Mouse (Mus musculus): ENCODE measurements at regions not wholly inside any gene's neighbourhood (a gene's known extent, or its start where the extent isn't known, plus 50 kb on each side); places are given as distances from the start of the nearest gene placed in this dataset.

DNA sequence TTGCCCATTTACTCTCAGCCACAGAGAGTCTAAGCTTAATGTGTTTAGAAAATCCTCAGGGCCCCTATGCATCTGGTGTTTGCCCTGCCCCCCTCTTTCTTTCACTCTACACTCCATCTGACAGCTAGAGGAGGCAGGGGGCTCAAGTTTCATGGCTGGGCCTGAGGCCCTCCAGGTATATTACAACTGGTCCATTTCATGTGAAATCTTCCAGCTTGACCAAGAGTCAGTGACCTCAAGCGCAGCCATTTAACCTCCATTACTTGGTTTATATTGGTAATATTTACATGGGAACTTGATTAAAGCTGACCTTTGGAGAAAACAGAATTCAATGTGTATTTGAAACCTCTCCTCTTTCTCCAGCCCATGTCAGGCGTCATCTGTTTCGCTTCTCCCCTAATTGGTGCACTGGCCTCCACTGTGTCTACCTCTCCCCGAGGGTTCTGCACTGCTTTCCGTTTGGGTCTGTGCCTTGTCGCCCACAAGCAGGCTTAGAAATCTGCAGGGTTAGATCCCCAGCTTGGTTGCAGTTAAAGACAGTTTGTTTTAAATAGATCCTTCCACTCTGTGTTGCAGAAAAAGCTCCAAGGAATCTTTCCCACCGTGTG, 327.6 kb upstream of the Npvf start:
- 31% methylated on average over 7 of the region's 7 CpGs for WGBS
- ATAC-seq (replicated peaks; ENCODE audit: low FRiP score, low read depth) (no peak; the same call in 1 of the 2 replicates), DNase-seq (ENCODE audit: low spot score) (peak; percentile 87)
- no peaks in the 10 kb centered on the region for H3K27me3 ChIP-seq (ENCODE audit: insufficient read depth, low read length)
- no peak for TF ChIP-seq CTCF (IDR thresholded peaks at IDR 0.05; ENCODE audit: low read depth)
- H3K27ac ChIP-seq, result peak overlapping the region; percentile 70
- H3K4me2 ChIP-seq (ENCODE audit: low read length), result no peak overlapping the region
- no peaks in the 10 kb centered on the region for H3K36me3 ChIP-seq (ENCODE audit: insufficient read depth, low read length)
- no peak overlapping the region for H3K9ac ChIP-seq (ENCODE audit: low read depth, low read length)
- peaks cover 36% of the 10 kb centered on the region for H3K4me1 ChIP-seq (replicated peaks; ENCODE audit: insufficient read depth, low read length)
- no peak overlapping the region for H3K4me3 ChIP-seq (replicated peaks; ENCODE audit: low read depth, low read length)
- no peaks in the 10 kb centered on the region for H3K9me3 ChIP-seq (replicated peaks; ENCODE audit: low read length)

DNA sequence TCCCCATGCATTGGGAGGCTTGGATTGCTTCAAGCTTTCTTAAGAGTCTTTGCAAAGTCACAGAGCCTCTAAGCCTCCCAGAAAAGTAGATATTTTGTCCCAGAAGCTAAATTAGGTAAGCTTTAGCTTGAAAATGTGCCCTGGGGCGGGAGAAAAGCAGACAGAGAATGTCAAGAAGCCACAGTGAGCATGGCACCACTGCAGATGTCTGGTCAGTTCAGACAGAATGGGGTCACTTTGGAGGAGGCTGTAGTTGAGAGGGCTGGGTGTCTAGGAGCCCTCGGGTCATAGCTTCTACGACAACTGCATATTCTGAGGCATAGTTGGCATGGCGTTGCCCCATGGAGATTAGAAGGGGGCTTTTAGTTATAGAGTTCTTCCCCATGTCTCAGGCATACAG, 328.6 kb upstream of the Npvf start:
- H3K4me1 ChIP-seq (replicated peaks; ENCODE audit: insufficient read depth, low read length), result peaks cover 27% of the 10 kb centered on the region
- no peak overlapping the region for H3K4me3 ChIP-seq (replicated peaks; ENCODE audit: low read depth, low read length)
- no peak overlapping the region for H3K9ac ChIP-seq (ENCODE audit: low read depth, low read length)
- ATAC-seq (replicated peaks; ENCODE audit: low FRiP score, low read depth), result no peak
- no peaks in the 10 kb centered on the region for H3K9me3 ChIP-seq (replicated peaks; ENCODE audit: low read length)
- H3K36me3 ChIP-seq (ENCODE audit: insufficient read depth, low read length), result no peaks in the 10 kb centered on the region
- DNase-seq (ENCODE audit: low spot score), result no peak
- WGBS, result 54% methylated on average over 4 of the region's 4 CpGs
- H3K27ac ChIP-seq, result peak overlapping the region; percentile 70
- TF ChIP-seq CTCF (IDR thresholded peaks at IDR 0.05; ENCODE audit: low read depth), result no peak
- no peaks in the 10 kb centered on the region for H3K27me3 ChIP-seq (ENCODE audit: insufficient read depth, low read length)
- H3K4me2 ChIP-seq (ENCODE audit: low read length), result no peak overlapping the region

DNA sequence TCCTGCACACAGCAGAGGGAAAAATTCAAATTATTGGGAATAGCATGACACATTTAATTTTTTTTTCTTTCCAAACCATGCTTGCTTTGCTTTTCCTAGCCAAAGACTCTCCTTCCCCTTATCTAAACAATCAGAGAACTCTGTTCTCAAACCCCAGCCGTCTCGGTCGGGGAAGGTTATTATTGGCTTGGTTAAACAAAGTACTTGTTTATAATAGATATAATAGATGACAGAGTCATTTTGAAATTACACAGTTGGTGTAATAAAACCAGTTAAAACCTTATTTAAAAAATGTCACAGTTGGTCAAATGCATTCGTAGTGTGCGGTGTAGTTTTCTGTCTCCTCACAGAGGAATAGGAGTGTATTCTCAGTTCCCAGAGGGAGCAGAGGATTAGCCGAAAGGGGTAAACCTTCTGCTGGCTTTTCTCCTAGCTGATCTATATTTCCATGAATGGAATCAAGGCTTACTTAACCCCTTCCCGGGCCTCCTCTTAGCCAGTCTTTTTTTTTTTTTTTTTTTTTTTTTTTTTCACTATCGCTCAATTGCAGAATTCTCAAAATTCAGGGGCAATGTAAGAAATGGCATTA, 329.4 kb upstream of the Npvf start:
- peak; percentile 82 for DNase-seq (ENCODE audit: low spot score)
- Histone ChIP-seq H3K27ac (peak overlapping the region; percentile 70), H3K4me2 (ENCODE audit: low read length) (no peak overlapping the region), H3K9me3 (replicated peaks; ENCODE audit: low read length) (no peaks in the 10 kb centered on the region), H3K9ac (ENCODE audit: low read depth, low read length) (no peak overlapping the region), H3K27me3 (ENCODE audit: insufficient read depth, low read length) (no peaks in the 10 kb centered on the region), H3K4me3 (replicated peaks; ENCODE audit: low read depth, low read length) (no peak overlapping the region), H3K36me3 (ENCODE audit: insufficient read depth, low read length) (no peaks in the 10 kb centered on the region), H3K4me1 (replicated peaks; ENCODE audit: insufficient read depth, low read length) (peaks cover 26% of the 10 kb centered on the region)
- ATAC-seq (replicated peaks; ENCODE audit: low FRiP score, low read depth), result no peak
- 21% methylated on average over 8 of the region's 8 CpGs for WGBS
- no peak for TF ChIP-seq CTCF (IDR thresholded peaks at IDR 0.05; ENCODE audit: low read depth)

DNA sequence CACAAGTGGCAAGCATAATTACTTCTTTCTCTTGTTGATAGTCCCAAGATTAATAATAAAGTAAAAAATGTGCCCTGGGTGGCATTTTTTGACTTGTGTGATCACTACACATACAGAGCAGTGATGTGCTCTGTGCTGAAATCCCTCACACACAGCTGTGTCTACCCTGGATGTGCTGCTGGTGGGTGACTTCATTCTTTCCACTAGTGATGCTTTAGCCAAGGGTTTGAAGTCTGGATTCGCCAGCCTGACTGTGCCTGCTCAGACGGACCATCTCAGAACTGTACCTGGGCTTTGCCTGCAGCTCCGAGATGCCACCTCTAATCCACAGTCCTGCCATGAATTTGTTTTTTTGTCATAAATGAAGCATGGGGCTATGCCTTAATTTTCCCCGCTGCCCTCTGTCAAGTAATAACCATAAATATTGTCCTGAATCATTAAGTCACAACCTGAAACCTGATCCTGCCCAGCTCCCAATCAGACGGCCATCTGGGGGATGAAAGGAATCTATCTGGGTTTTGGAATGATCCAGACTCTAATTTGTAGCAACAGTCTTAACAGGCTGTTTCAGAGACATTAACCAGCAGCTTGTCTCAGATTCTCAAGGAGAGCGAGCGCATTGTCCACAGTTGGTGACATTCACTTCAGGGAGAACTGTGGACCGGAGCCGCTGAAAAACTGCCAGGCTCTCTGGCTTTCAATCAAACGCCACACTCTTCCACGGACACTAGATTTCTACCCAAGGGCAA, 330.1 kb upstream of the Npvf start:
- H3K4me1 ChIP-seq (replicated peaks; ENCODE audit: insufficient read depth, low read length), result peaks cover 26% of the 10 kb centered on the region
- H3K36me3 ChIP-seq (ENCODE audit: insufficient read depth, low read length), result no peaks in the 10 kb centered on the region
- H3K4me2 ChIP-seq (ENCODE audit: low read length), result 0 out of 2 replicates have a peak overlapping the region, but pooled peaks have one; percentile 6
- H3K9ac ChIP-seq (ENCODE audit: low read depth, low read length), result no peak overlapping the region
- ATAC-seq (replicated peaks; ENCODE audit: low FRiP score, low read depth) (no peak), DNase-seq (ENCODE audit: low spot score) (peak; percentile 69)
- no peaks in the 10 kb centered on the region for H3K27me3 ChIP-seq (ENCODE audit: insufficient read depth, low read length)
- H3K27ac ChIP-seq, result peak overlapping the region; percentile 72
- H3K9me3 ChIP-seq (replicated peaks; ENCODE audit: low read length), result no peaks in the 10 kb centered on the region
- no peak overlapping the region for H3K4me3 ChIP-seq (replicated peaks; ENCODE audit: low read depth, low read length)
- WGBS, result 15% methylated on average over 11 of the region's 11 CpGs
- TF ChIP-seq CTCF (IDR thresholded peaks at IDR 0.05; ENCODE audit: low read depth), result no peak

DNA sequence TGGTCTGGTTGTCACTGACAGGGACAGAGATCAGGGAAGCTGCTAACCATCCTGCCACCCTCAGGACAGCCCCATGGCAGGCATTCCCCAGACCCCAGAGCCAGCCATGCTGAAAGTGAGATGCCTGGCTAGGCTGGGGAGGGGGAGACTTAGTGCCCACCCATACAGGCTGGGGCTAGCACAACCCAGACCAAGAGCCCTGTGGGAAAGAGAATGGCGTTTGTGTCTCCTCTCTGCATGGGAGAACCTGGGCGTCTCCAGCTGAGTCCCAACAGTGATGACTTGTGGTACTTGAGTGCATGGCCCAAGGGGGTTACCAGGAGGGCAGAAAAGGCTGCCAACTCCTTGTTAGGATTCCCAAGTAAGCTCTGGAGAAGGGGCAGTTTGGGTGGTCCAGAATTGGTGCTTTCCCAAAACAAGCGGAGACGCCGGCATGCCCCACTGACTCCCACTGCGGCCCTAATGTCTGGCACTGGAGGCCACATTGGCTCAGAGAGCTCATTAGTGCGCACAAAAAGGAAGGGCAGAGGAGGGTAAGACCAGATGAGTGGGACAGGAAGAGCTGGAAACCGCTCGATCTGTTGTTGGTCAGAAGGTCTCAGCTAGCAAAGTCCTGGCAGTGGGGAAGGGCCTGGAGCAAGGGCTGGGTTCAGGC, 332.2 kb upstream of the Npvf start:
- 0 out of 2 replicates have a peak, but pooled peaks have one; percentile 13 for ATAC-seq (replicated peaks; ENCODE audit: low FRiP score, low read depth)
- Histone ChIP-seq H3K9ac (ENCODE audit: low read depth, low read length) (no peak overlapping the region), H3K36me3 (ENCODE audit: insufficient read depth, low read length) (no peaks in the 10 kb centered on the region), H3K27me3 (ENCODE audit: insufficient read depth, low read length) (no peaks in the 10 kb centered on the region), H3K9me3 (replicated peaks; ENCODE audit: low read length) (no peaks in the 10 kb centered on the region), H3K4me1 (replicated peaks; ENCODE audit: insufficient read depth, low read length) (peaks cover 20% of the 10 kb centered on the region), H3K4me3 (replicated peaks; ENCODE audit: low read depth, low read length) (no peak overlapping the region), H3K27ac (no peak overlapping the region), H3K4me2 (ENCODE audit: low read length) (no peak overlapping the region)
- WGBS, result 46% methylated on average over 9 of the region's 9 CpGs
- no peak for DNase-seq (ENCODE audit: low spot score)
- no peak for TF ChIP-seq CTCF (IDR thresholded peaks at IDR 0.05; ENCODE audit: low read depth)

DNA sequence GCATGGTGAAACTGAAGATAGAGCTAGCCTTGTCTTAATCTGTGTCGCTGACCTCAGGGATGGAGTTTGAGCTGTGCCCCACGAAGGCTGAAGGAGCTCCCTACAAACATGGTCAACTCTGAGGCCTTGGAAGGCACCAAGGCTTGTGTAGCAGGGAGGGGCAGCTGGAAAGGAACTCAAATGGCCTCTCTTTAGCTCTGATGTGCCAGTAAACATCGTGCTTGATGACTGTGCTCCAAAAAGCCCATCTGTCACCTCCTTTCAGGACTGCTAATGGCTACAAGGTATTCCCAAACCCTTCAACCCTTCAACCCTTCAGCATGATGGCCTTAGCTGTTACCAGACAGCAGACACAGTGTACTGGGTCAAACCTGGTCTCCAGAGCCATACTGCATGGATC, 334.3 kb upstream of the Npvf start:
- H3K27ac ChIP-seq, result no peak overlapping the region
- 72% methylated on average over 3 of the region's 3 CpGs for WGBS
- ATAC-seq (replicated peaks; ENCODE audit: low FRiP score, low read depth) (no peak), DNase-seq (ENCODE audit: low spot score) (no peak)
- H3K4me1 ChIP-seq (replicated peaks; ENCODE audit: insufficient read depth, low read length), result peaks cover 10% of the 10 kb centered on the region
- no peaks in the 10 kb centered on the region for H3K9me3 ChIP-seq (replicated peaks; ENCODE audit: low read length)
- no peaks in the 10 kb centered on the region for H3K27me3 ChIP-seq (ENCODE audit: insufficient read depth, low read length)
- no peak overlapping the region for H3K9ac ChIP-seq (ENCODE audit: low read depth, low read length)
- H3K36me3 ChIP-seq (ENCODE audit: insufficient read depth, low read length), result no peaks in the 10 kb centered on the region
- H3K4me2 ChIP-seq (ENCODE audit: low read length), result no peak overlapping the region
- no peak overlapping the region for H3K4me3 ChIP-seq (replicated peaks; ENCODE audit: low read depth, low read length)
- no peak for TF ChIP-seq CTCF (IDR thresholded peaks at IDR 0.05; ENCODE audit: low read depth)
